Comparison of ENCODE assay signal across 21 mouse cellular contexts in genomic region chr15:22232629-22233028, GRCm38 (mm10).
DNase-seq lines count a peak whose midpoint lies in the region; ATAC-seq and TF ChIP-seq lines count a peak whose summit lies in the region.
"Had no signal": no experiment of that assay in that cellular context is flagged by ENCODE, and none has a peak within 500 bp of the region (broad histone marks: within the 10 kb centered on the region; RNA-seq: fewer than 3 reads in every experiment).

No protein-coding gene starts in this region.

- ATAC-seq in forebrain, postnatal 0 days = peak; percentile 53
- no peak for ATAC-seq in forebrain, embryonic 12.5 days (ENCODE audit: low FRiP score)
- ATAC-seq in lung, postnatal 0 days = no peak
- ATAC-seq: CD4-positive, CD25-positive, alpha-beta regulatory T cell, adult 4 months; intestine, embryonic 16.5 days had no signal

- 48% methylated on average over 4 of the region's 4 CpGs for WGBS in forebrain, postnatal 0 days
- 62% methylated on average over 4 of the region's 4 CpGs for WGBS in forebrain, embryonic 12.5 days
- WGBS in lung, postnatal 0 days = 61% methylated on average over 4 of the region's 4 CpGs

- no peaks in the 10 kb centered on the region for H3K36me3 ChIP-seq in forebrain, postnatal 0 days (ENCODE audit: insufficient read depth)
- no peaks in the 10 kb centered on the region for H3K36me3 ChIP-seq in forebrain, embryonic 12.5 days (replicated peaks)
- H3K36me3 ChIP-seq in lung, postnatal 0 days (ENCODE audit: insufficient read depth, low read length) = no peaks in the 10 kb centered on the region
- H3K36me3 ChIP-seq: embryonic facial prominence, embryonic 10.5 days; G1E; heart, embryonic 15.5 days had no signal

- no peak overlapping the region for H3K27ac ChIP-seq in forebrain, postnatal 0 days (ENCODE audit: low read depth, low read length)
- no peak overlapping the region for H3K27ac ChIP-seq in forebrain, embryonic 12.5 days
- H3K27ac ChIP-seq in lung, postnatal 0 days (ENCODE audit: low read length) = no peak overlapping the region
- H3K27ac ChIP-seq: embryonic facial prominence, embryonic 10.5 days; heart, adult 2 months; heart, embryonic 15.5 days; hindbrain, embryonic 14.5 days had no signal

- no peak for TF ChIP-seq CTCF in forebrain, postnatal 0 days (IDR thresholded peaks at IDR 0.05; ENCODE audit: low read depth)
- no peak for TF ChIP-seq CTCF in lung, postnatal 0 days (IDR thresholded peaks at IDR 0.05)

- H3K27me3 ChIP-seq in forebrain, postnatal 0 days (ENCODE audit: insufficient read depth, low read length) = no peaks in the 10 kb centered on the region
- no peaks in the 10 kb centered on the region for H3K27me3 ChIP-seq in forebrain, embryonic 12.5 days
- no peaks in the 10 kb centered on the region for H3K27me3 ChIP-seq in lung, postnatal 0 days (replicated peaks; ENCODE audit: insufficient read depth, low read length)
- H3K27me3 ChIP-seq: heart, embryonic 15.5 days had no signal

- peak; percentile 10 to 25 for DNase-seq in cerebellum, postnatal 10 days
- DNase-seq in cerebellum, adult 11-12 months = no peak
- DNase-seq in forebrain, postnatal 0 days = no peak
- peak; percentile 75 for DNase-seq in Muller cell, postnatal 12 days (ENCODE audit: inconsistent ontology term)
- peak; percentile 16 for DNase-seq in retina, postnatal 7 days (ENCODE audit: low read depth, low spot score)
- DNase-seq in lung, postnatal 0 days (ENCODE audit: low spot score) = no peak
- DNase-seq: adrenal gland, postnatal 10 days; B cell, adult 2 months; cerebellum, adult 18-20 months; cerebellum, adult 9-11 months; gastrocnemius, postnatal 14 days; heart, adult 2 months; heart, postnatal 14 days had no signal

- no peak overlapping the region for H3K4me3 ChIP-seq in forebrain, postnatal 0 days (ENCODE audit: low read depth, low read length)
- no peak overlapping the region for H3K4me3 ChIP-seq in forebrain, embryonic 12.5 days (replicated peaks)
- no peak overlapping the region for H3K4me3 ChIP-seq in lung, postnatal 0 days (ENCODE audit: low read depth, low read length)
- H3K4me3 ChIP-seq: embryonic facial prominence, embryonic 10.5 days; heart, adult 2 months; heart, embryonic 15.5 days had no signal

- no peak overlapping the region for H3K4me2 ChIP-seq in forebrain, postnatal 0 days (ENCODE audit: low read depth)
- H3K4me2 ChIP-seq in forebrain, embryonic 12.5 days = no peak overlapping the region
- H3K4me2 ChIP-seq in lung, postnatal 0 days (replicated peaks; ENCODE audit: low read depth, low read length) = no peak overlapping the region
- H3K4me2 ChIP-seq: heart, embryonic 11.5 days; heart, embryonic 15.5 days; hindbrain, embryonic 14.5 days had no signal

- TF ChIP-seq EP300 in lung, postnatal 0 days (IDR thresholded peaks at IDR 0.05) = no peak

- no peaks in the 10 kb centered on the region for H3K9me3 ChIP-seq in forebrain, postnatal 0 days (ENCODE audit: low read length)
- H3K9me3 ChIP-seq in forebrain, embryonic 12.5 days = no peaks in the 10 kb centered on the region
- H3K9me3 ChIP-seq in lung, postnatal 0 days (ENCODE audit: low read length) = no peaks in the 10 kb centered on the region
- H3K9me3 ChIP-seq: embryonic facial prominence, embryonic 10.5 days; G1E; heart, embryonic 15.5 days had no signal

- no peaks in the 10 kb centered on the region for H3K4me1 ChIP-seq in forebrain, postnatal 0 days (ENCODE audit: insufficient read depth)
- no peaks in the 10 kb centered on the region for H3K4me1 ChIP-seq in forebrain, embryonic 12.5 days
- no peaks in the 10 kb centered on the region for H3K4me1 ChIP-seq in lung, postnatal 0 days (ENCODE audit: insufficient read depth, low read depth, low read length)
- H3K4me1 ChIP-seq: embryonic facial prominence, embryonic 10.5 days; heart, embryonic 15.5 days had no signal

- H3K9ac ChIP-seq in forebrain, postnatal 0 days = no peak overlapping the region
- no peak overlapping the region for H3K9ac ChIP-seq in forebrain, embryonic 12.5 days
- H3K9ac ChIP-seq in lung, postnatal 0 days (replicated peaks; ENCODE audit: low read depth) = no peak overlapping the region
- H3K9ac ChIP-seq: heart, embryonic 15.5 days; hindbrain, embryonic 14.5 days had no signal

Comparison
In these comparisons a context has a peak if more than half of its experiments do, and no peak if none do; other contexts are left out.
1. DNase-seq: peak in cerebellum, postnatal 10 days (2 of 2), Muller cell, postnatal 12 days (single experiment) and retina, postnatal 7 days (single experiment); none in cerebellum, adult 11-12 months (single experiment), forebrain, postnatal 0 days (single experiment) and lung, postnatal 0 days (single experiment).